Comparison of ENCODE assay signal across 10 mouse cellular contexts in genomic region chr17:26698846-26699245, GRCm38 (mm10). TPM values are rescaled to one million over a fixed set of nuclear protein-coding genes. Genes with fewer than 3 reads are reported as not detected.
A peak's percentile ranks its signal among the peaks of the same experiment; 100 is the strongest.
DNase-seq lines count a peak whose midpoint lies in the region; ATAC-seq and TF ChIP-seq lines count a peak whose summit lies in the region.
"Had no signal": no experiment of that assay in that cellular context is flagged by ENCODE, and none has a peak within 500 bp of the region (broad histone marks: within the 10 kb centered on the region; RNA-seq: fewer than 3 reads in every experiment).

No protein-coding gene starts in this region.

- no peak overlapping the region for H3K27ac ChIP-seq in kidney, adult 2 months (ENCODE audit: insufficient read depth, low read depth, low read length)
- no peak overlapping the region for H3K27ac ChIP-seq in midbrain, embryonic 16.5 days (ENCODE audit: low read length)
- H3K27ac ChIP-seq: midbrain, embryonic 12.5 days had no signal

- no peaks in the 10 kb centered on the region for H3K9me3 ChIP-seq in E14TG2a.4 (ENCODE audit: low read length)
- H3K9me3 ChIP-seq in midbrain, embryonic 16.5 days (replicated peaks; ENCODE audit: control insufficient read depth, low read length, poor library complexity, severe bottlenecking): no peaks in the 10 kb centered on the region
- H3K9me3 ChIP-seq: midbrain, embryonic 12.5 days had no signal

- 0 out of 2 replicates have a peak, but pooled peaks cover under 1% of the 10 kb centered on the region for H3K4me1 ChIP-seq in kidney, adult 2 months (ENCODE audit: control insufficient read depth, insufficient read depth, low read length)
- peaks cover 29% of the 10 kb centered on the region for H3K4me1 ChIP-seq in E14TG2a.4 (replicated peaks; ENCODE audit: low read depth, low read length)
- no peaks in the 10 kb centered on the region for H3K4me1 ChIP-seq in midbrain, embryonic 16.5 days (ENCODE audit: control insufficient read depth, insufficient read depth, low read length)
- H3K4me1 ChIP-seq: midbrain, embryonic 12.5 days had no signal

- no peaks in the 10 kb centered on the region for H3K27me3 ChIP-seq in kidney, adult 2 months (replicated peaks; ENCODE audit: control insufficient read depth, insufficient read depth, low read length)
- H3K27me3 ChIP-seq in E14TG2a.4 (ENCODE audit: insufficient read depth, low read length): no peaks in the 10 kb centered on the region
- H3K27me3 ChIP-seq in midbrain, embryonic 16.5 days (ENCODE audit: control insufficient read depth, insufficient read depth, low read depth, low read length): no peaks in the 10 kb centered on the region
- H3K27me3 ChIP-seq: midbrain, embryonic 12.5 days had no signal

- no peak for DNase-seq in kidney, adult 2 months
- DNase-seq in kidney, adult 18-20 months: no peak
- DNase-seq in A20 (ENCODE audit: low read depth, low spot score): peak; percentile 43
- peak; percentile 62 for DNase-seq in induced T-regulatory cell, adult 2 months (ENCODE audit: low read depth)
- DNase-seq in ovary, adult 18-20 months (ENCODE audit: low spot score): no peak
- DNase-seq in ovary, postnatal 36 days (ENCODE audit: low spot score): no peak
- DNase-seq: adrenal gland, postnatal 36 days had no signal

- H3K4me2 ChIP-seq in midbrain, embryonic 16.5 days (ENCODE audit: low read length): no peak overlapping the region
- H3K4me2 ChIP-seq: midbrain, embryonic 12.5 days had no signal

- H3K4me3 ChIP-seq in kidney, adult 2 months (ENCODE audit: insufficient read depth, low read depth, low read length): no peak overlapping the region
- no peak overlapping the region for H3K4me3 ChIP-seq in E14TG2a.4 (replicated peaks; ENCODE audit: low read length)
- no peak overlapping the region for H3K4me3 ChIP-seq in midbrain, embryonic 16.5 days (ENCODE audit: low read depth, low read length)
- H3K4me3 ChIP-seq: midbrain, embryonic 12.5 days had no signal

- peak; percentile 65 for TF ChIP-seq CTCF in kidney, adult 2 months (conservative IDR thresholded peaks at IDR 0.05; ENCODE audit: insufficient read depth, insufficient read length, low read depth, low read length)
- TF ChIP-seq CTCF in E14TG2a.4 (conservative IDR thresholded peaks at IDR 0.05; ENCODE audit: low read length): peak; percentile 86

- WGBS in kidney, adult 2 months: 87% methylated on average over 5 of the region's 5 CpGs
- 88% methylated on average over 5 of the region's 5 CpGs for WGBS in midbrain, embryonic 16.5 days

- no peak overlapping the region for H3K9ac ChIP-seq in midbrain, embryonic 16.5 days (ENCODE audit: low read depth, low read length)
- H3K9ac ChIP-seq: midbrain, embryonic 12.5 days had no signal

- no peaks in the 10 kb centered on the region; the same call in 1 of the 2 replicates for H3K36me3 ChIP-seq in kidney, adult 2 months (ENCODE audit: control insufficient read depth, insufficient read depth, low read length)
- H3K36me3 ChIP-seq in E14TG2a.4 (ENCODE audit: insufficient read depth, low read length): peaks cover 61% of the 10 kb centered on the region
- H3K36me3 ChIP-seq in midbrain, embryonic 16.5 days (ENCODE audit: control insufficient read depth, insufficient read depth, low read length): peaks cover 19% of the 10 kb centered on the region

- ATAC-seq in midbrain, embryonic 16.5 days: no peak

- no peak for TF ChIP-seq POLR2A in kidney, adult 2 months (IDR thresholded peaks at IDR 0.05; ENCODE audit: low read depth, low read length)

RNA-seq across cellular contexts. Expression of gene Crebrf, which starts 16.6 kb away (rescaled TPM):
- polyA plus RNA-seq in kidney, adult 2 months (2012; rRNA removed): 7.4 and 9.1 TPM in 2 replicates
- polyA plus RNA-seq in midbrain, embryonic 16.5 days (2015; fragmentation: Nextera tagmentation; extraction: Ambion mirVana): 9.7 and 11.0 TPM in 2 replicates

RNA-seq across cellular contexts. Expression of gene Atp6v0e, which starts 35.8 kb away (rescaled TPM):
- polyA plus RNA-seq in kidney, adult 2 months (2012; rRNA removed): 399 and 450 TPM in 2 replicates
- polyA plus RNA-seq in midbrain, embryonic 16.5 days (2015; fragmentation: Nextera tagmentation; extraction: Ambion mirVana): 77.2 and 83.0 TPM in 2 replicates

Comparison
In these comparisons a context has a peak if more than half of its experiments do, and no peak if none do; other contexts are left out.
1. DNase-seq: peak in A20 (single experiment) and induced T-regulatory cell, adult 2 months (single experiment); none in kidney, adult 2 months (single experiment), kidney, adult 18-20 months (single experiment), ovary, adult 18-20 months (single experiment) and ovary, postnatal 36 days (single experiment).